Mouse (Mus musculus): ENCODE data around the gene Itgav. TPM values are rescaled to one million over a fixed set of nuclear protein-coding genes. Genes with fewer than 3 reads are reported as not detected.

The Itgav gene
- polyA plus RNA-seq, 1 experiment from 2014 or later: 44.4 TPM

- no peak for ATAC-seq (ENCODE audit: low FRiP score)
- H3K4me2 ChIP-seq: no peak overlapping the region
- peaks cover 9% of the 10 kb centered on the region; the same call in 1 of the 2 replicates for H3K36me3 ChIP-seq (replicated peaks)
- 92% methylated on average over 14 of the region's 14 CpGs for WGBS
- H3K9ac ChIP-seq: no peak overlapping the region
- H3K27me3 ChIP-seq: no peaks in the 10 kb centered on the region
- no peaks in the 10 kb centered on the region for H3K4me1 ChIP-seq
- no peak overlapping the region for H3K27ac ChIP-seq
- H3K9me3 ChIP-seq: no peaks in the 10 kb centered on the region
- H3K4me3 ChIP-seq (replicated peaks): no peak overlapping the region
These were observed 14.5 kb downstream of the Itgav start for GRCm38 (mm10) chr2:83738586-83739251.

GRCm38 (mm10) chr2:83739461-83740124, 15.4 kb downstream of the Itgav start:
- Histone ChIP-seq H3K27me3 (no peaks in the 10 kb centered on the region), H3K9me3 (no peaks in the 10 kb centered on the region), H3K4me3 (replicated peaks) (no peak overlapping the region), H3K4me2 (no peak overlapping the region), H3K27ac (no peak overlapping the region), H3K4me1 (no peaks in the 10 kb centered on the region), H3K9ac (no peak overlapping the region), H3K36me3 (replicated peaks) (peaks cover 9% of the 10 kb centered on the region; the same call in 1 of the 2 replicates)
- no peak for ATAC-seq (ENCODE audit: low FRiP score)
- 85% methylated on average over 9 of the region's 9 CpGs for WGBS

- WGBS: 61% methylated on average over 5 of the region's 5 CpGs
These were observed 16.4 kb downstream of the Itgav start for GRCm38 (mm10) chr2:83740601-83741031.

DNA sequence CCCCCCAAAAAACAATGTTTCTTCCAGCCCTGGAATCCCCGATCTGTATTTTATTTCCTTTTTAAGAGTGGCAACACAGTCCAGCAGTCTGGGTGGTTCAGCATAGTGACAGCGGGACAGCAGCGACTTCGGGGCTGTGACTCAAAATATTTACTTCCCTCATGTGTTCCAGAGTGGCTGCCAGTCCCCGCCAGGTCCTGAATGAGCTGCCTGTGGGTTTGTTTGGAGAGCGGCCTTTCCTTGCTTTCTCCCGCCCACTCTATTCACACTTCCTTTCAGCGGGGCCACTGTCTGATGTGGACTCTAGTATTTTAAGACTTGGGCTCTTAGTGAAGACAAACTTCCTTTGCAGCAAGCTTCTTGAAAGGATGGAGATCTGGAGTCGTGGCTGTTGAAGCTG, 18.0 kb downstream of the Itgav start:
- no peaks in the 10 kb centered on the region for H3K9me3 ChIP-seq
- no peaks in the 10 kb centered on the region for H3K4me1 ChIP-seq
- 56% methylated on average over 9 of the region's 9 CpGs for WGBS
- no peak overlapping the region for H3K27ac ChIP-seq
- no peak overlapping the region for H3K9ac ChIP-seq
- H3K27me3 ChIP-seq: no peaks in the 10 kb centered on the region
- no peak overlapping the region for H3K4me3 ChIP-seq (replicated peaks)
- ATAC-seq (ENCODE audit: low FRiP score): no peak
- no peak overlapping the region for H3K4me2 ChIP-seq
- 0 out of 2 replicates have a peak, but pooled peaks cover 3% of the 10 kb centered on the region for H3K36me3 ChIP-seq (replicated peaks)

More at GRCm38 (mm10) chr2:83740601-83741031, 16.4 kb downstream of the Itgav start:
- H3K27me3 ChIP-seq: no peaks in the 10 kb centered on the region
- ATAC-seq (ENCODE audit: low FRiP score): no peak
- H3K9me3 ChIP-seq: no peaks in the 10 kb centered on the region
- H3K27ac ChIP-seq: no peak overlapping the region
- H3K36me3 ChIP-seq (replicated peaks): peaks cover 9% of the 10 kb centered on the region; the same call in 1 of the 2 replicates
- H3K4me3 ChIP-seq (replicated peaks): no peak overlapping the region
- H3K4me1 ChIP-seq: no peaks in the 10 kb centered on the region
- no peak overlapping the region for H3K9ac ChIP-seq
- H3K4me2 ChIP-seq: no peak overlapping the region

DNA sequence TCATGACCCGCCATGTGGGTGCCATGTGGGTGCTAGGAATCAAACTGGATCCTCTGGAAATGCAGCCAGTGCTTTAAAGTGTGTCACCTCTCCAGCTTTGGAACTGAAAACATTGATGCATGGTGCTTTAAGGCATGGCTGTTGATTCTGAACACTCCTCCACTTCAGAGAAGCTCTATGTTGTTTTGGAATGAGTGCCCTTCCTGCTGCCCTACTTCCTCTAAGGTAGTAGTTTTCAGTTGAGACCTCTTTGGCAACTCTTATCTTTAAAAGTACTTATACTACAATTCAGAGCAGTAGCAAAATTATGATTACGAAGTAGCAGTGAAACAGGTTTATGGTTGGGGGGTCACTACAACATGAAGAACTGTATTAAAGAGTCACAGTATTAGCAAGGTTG, 18.6 kb downstream of the Itgav start:
- no peak overlapping the region for H3K4me3 ChIP-seq (replicated peaks)
- H3K9me3 ChIP-seq: no peaks in the 10 kb centered on the region
- 0 out of 2 replicates have a peak, but pooled peaks cover 3% of the 10 kb centered on the region for H3K36me3 ChIP-seq (replicated peaks)
- no peak overlapping the region for H3K27ac ChIP-seq
- no peaks in the 10 kb centered on the region for H3K4me1 ChIP-seq
- 90% methylated on average over 2 of the region's 2 CpGs for WGBS
- no peak overlapping the region for H3K4me2 ChIP-seq
- ATAC-seq (ENCODE audit: low FRiP score): no peak
- H3K27me3 ChIP-seq: no peaks in the 10 kb centered on the region
- no peak overlapping the region for H3K9ac ChIP-seq

- H3K9me3 ChIP-seq: no peaks in the 10 kb centered on the region
- peaks cover 11% of the 10 kb centered on the region for H3K36me3 ChIP-seq (replicated peaks)
- WGBS: 86% methylated on average over 9 of the region's 9 CpGs
- no peak overlapping the region for H3K4me2 ChIP-seq
- no peaks in the 10 kb centered on the region for H3K27me3 ChIP-seq
- no peak for ATAC-seq (ENCODE audit: low FRiP score)
- H3K4me1 ChIP-seq: no peaks in the 10 kb centered on the region
- H3K4me3 ChIP-seq (replicated peaks): no peak overlapping the region
- H3K27ac ChIP-seq: no peak overlapping the region
- no peak overlapping the region for H3K9ac ChIP-seq
These were observed 20.2 kb downstream of the Itgav start for GRCm38 (mm10) chr2:83744276-83744952.

DNA sequence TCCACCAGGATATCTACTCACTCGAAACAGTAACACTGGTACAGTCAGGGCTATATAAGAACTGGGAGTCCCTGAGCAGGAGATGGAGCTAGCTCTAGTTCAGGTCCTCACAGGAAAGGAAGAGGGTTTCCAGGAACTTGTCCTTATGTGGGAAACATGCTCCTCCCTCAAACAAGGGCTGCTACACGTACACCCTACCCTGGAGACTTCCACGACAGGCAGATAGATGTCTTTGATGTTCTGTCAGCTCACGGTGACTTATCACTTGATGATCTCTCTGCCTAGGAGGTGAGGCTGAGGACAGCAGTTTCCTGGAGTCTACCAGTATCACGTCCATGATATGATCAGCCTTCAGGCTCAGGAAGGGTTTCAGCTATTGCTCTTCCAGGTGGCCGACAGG, 21.1 kb downstream of the Itgav start:
- WGBS: 93% methylated on average over 6 of the region's 6 CpGs
- no peak overlapping the region for H3K4me3 ChIP-seq (replicated peaks)

DNA sequence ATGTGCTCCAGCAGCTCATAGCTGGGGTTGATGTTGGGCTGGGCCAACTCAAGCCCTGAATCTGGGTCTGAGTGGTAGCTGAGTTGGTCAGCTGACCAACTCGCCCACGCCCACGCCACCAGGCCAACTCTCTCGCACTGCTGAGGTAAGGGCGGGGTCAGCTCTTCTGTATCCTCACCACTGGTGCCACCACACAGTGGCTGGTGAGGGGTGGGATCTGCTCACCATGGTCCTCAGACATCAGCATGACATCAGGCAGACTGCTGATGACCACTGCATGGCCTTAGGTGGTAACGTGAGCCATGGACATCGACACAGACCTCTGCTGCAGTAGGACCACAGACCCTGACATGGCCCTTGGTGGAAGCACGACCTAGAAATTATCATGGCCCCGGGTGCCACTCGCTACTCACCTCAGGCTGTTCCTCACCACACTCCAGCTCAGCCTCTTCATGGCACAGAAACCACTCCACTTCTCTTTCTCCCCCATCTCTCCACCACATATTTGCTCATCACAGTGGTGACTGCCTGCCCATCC, 24.5 kb downstream of the Itgav start:
- H3K4me1 ChIP-seq: no peaks in the 10 kb centered on the region
- no peak overlapping the region for H3K9ac ChIP-seq
- WGBS: 97% methylated on average over 10 of the region's 10 CpGs
- H3K27me3 ChIP-seq: no peaks in the 10 kb centered on the region
- H3K27ac ChIP-seq: no peak overlapping the region
- 0 out of 2 replicates have a peak, but pooled peaks have one; percentile 17 for ATAC-seq (ENCODE audit: low FRiP score)
- no peak overlapping the region for H3K4me3 ChIP-seq (replicated peaks)
- H3K9me3 ChIP-seq: no peaks in the 10 kb centered on the region
- H3K36me3 ChIP-seq (replicated peaks): peaks cover 11% of the 10 kb centered on the region
- no peak overlapping the region for H3K4me2 ChIP-seq

More for the DNA sequence above, 21.1 kb downstream of the Itgav start:
- H3K9me3 ChIP-seq: no peaks in the 10 kb centered on the region
- ATAC-seq (ENCODE audit: low FRiP score): no peak
- H3K27ac ChIP-seq: no peak overlapping the region
- no peak overlapping the region for H3K9ac ChIP-seq
- no peak overlapping the region for H3K4me2 ChIP-seq
- H3K27me3 ChIP-seq: no peaks in the 10 kb centered on the region
- H3K36me3 ChIP-seq (replicated peaks): peaks cover 11% of the 10 kb centered on the region
- H3K4me1 ChIP-seq: no peaks in the 10 kb centered on the region

DNA sequence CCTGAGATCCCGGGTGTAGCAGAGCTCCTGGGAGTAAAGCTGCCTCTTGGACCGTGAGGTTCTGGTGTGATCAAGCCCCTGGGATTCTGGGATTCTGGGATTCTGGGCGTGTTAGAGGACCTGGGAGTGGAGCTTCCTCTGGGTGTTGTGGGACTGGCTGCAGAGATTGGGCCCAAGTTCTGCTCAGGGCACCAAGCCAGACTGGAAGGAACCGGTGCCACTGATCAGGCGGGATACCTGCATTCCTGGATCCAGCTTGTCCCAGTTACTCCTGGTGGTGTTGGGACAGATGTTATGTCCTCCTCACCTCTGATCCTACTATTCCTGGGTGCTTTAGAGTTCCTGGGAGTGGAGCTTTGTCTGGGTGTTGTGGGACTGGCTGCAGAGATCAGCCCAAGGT, 28.8 kb downstream of the Itgav start:
- no peak overlapping the region for H3K4me3 ChIP-seq (replicated peaks)
- no peak overlapping the region for H3K4me2 ChIP-seq
- H3K4me1 ChIP-seq: no peaks in the 10 kb centered on the region
- H3K27ac ChIP-seq: no peak overlapping the region
- ATAC-seq (ENCODE audit: low FRiP score): no peak
- H3K36me3 ChIP-seq (replicated peaks): peaks cover 15% of the 10 kb centered on the region
- H3K9ac ChIP-seq: no peak overlapping the region
- H3K27me3 ChIP-seq: no peaks in the 10 kb centered on the region
- no peaks in the 10 kb centered on the region for H3K9me3 ChIP-seq
- 97% methylated on average over 5 of the region's 5 CpGs for WGBS

DNA sequence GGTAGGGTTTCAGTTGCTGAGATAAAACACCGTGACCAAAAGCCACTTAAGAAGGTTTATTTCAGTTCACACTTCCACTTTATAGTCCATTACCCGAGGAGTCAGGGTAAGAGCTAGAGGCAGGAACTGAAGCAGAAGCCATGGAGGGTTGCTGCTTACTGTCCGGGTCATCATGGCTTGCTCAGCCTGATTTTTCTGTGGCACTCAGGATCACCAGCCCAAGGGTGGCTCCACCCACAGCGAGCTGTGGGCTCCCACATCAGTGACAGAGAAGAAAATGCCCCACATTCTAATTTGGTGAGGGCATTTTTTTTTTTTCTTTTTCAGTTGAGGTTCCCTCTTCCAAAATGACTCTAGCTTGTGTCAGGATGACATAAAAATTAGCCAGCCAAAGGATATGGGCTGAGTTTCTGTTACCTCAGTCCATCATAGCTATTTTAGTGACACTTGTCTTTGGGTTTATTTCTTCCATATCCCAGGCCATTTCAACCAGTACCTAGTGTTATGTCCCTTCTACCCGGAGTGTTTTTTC, 30.2 kb downstream of the Itgav start:
- peaks cover 8% of the 10 kb centered on the region for H3K4me1 ChIP-seq
- H3K9ac ChIP-seq: no peak overlapping the region
- no peak for ATAC-seq (ENCODE audit: low FRiP score)
- H3K36me3 ChIP-seq (replicated peaks): peaks cover 4% of the 10 kb centered on the region; the same call in 1 of the 2 replicates
- H3K27ac ChIP-seq: no peak overlapping the region
- no peaks in the 10 kb centered on the region for H3K27me3 ChIP-seq
- no peak overlapping the region for H3K4me3 ChIP-seq (replicated peaks)
- no peaks in the 10 kb centered on the region for H3K9me3 ChIP-seq
- H3K4me2 ChIP-seq: no peak overlapping the region
- WGBS: 88% methylated on average over 5 of the region's 5 CpGs

- Histone ChIP-seq H3K27me3 (no peaks in the 10 kb centered on the region), H3K9ac (0 out of 2 replicates have a peak overlapping the region, but pooled peaks have one; percentile 7), H3K4me2 (peak overlapping the region; percentile 41), H3K36me3 (replicated peaks) (peaks cover 4% of the 10 kb centered on the region; the same call in 1 of the 2 replicates), H3K27ac (no peak overlapping the region; the same call in 1 of the 2 replicates), H3K9me3 (no peaks in the 10 kb centered on the region), H3K4me1 (peaks cover 15% of the 10 kb centered on the region), H3K4me3 (replicated peaks) (no peak overlapping the region)
- 36% methylated on average over 7 of the region's 7 CpGs for WGBS
- no peak for ATAC-seq (ENCODE audit: low FRiP score)
These were observed 34.5 kb downstream of the Itgav start for GRCm38 (mm10) chr2:83758606-83759215.
